Mouse (Mus musculus) testis, postnatal 10 days (tissue): ENCODE results near the gene Pik3ap1.

ENCODE experiments used
- DNase-seq: peaks from one replicate; pipeline ENCODE4 v3.0.0; 2021; ENCODE audit warnings: low spot score

The Pik3ap1 gene

GRCm38 (mm10) chr19:41279724-41280244 lies 105.1 kb downstream of the Pik3ap1 start:
- no peak for DNase-seq

- no peak for DNase-seq
Measured at GRCm38 (mm10) chr19:41278606-41279005, 106.3 kb downstream of the Pik3ap1 start.

GRCm38 (mm10) chr19:41275588-41275987 lies 109.3 kb downstream of the Pik3ap1 start:
- no peak for DNase-seq

- DNase-seq = no peak
Measured at GRCm38 (mm10) chr19:41270906-41271305, 114.0 kb downstream of the Pik3ap1 start.

- peak; percentile 38 for DNase-seq
Measured at GRCm38 (mm10) chr19:41270151-41270727, 114.7 kb downstream of the Pik3ap1 start.

GRCm38 (mm10) chr19:41266251-41266901 lies 118.5 kb downstream of the Pik3ap1 start:
- DNase-seq = peak; percentile 35

- DNase-seq = no peak
Measured at GRCm38 (mm10) chr19:41264331-41264799, 120.5 kb downstream of the Pik3ap1 start.

GRCm38 (mm10) chr19:41263630-41264295 lies 121.1 kb downstream of the Pik3ap1 start, which contains the start of gene Tm9sf3:
Gene Tm9sf3 (minus strand): TSS chr19:41263997.
- peak; percentile 90 for DNase-seq

GRCm38 (mm10) chr19:41262712-41263629 lies 121.9 kb downstream of the Pik3ap1 start:
- peak; percentile 75 for DNase-seq

GRCm38 (mm10) chr19:41260736-41261135 lies 124.2 kb downstream of the Pik3ap1 start:
- DNase-seq = no peak

- no peak for DNase-seq
Measured at GRCm38 (mm10) chr19:41259256-41259655, 125.6 kb downstream of the Pik3ap1 start.

- DNase-seq = peak; percentile 63
Measured at GRCm38 (mm10) chr19:41258707-41259106, 126.2 kb downstream of the Pik3ap1 start.

GRCm38 (mm10) chr19:41254584-41254983 lies 130.3 kb downstream of the Pik3ap1 start:
- no peak for DNase-seq

- DNase-seq = no peak
Measured at GRCm38 (mm10) chr19:41248968-41249367, 135.9 kb downstream of the Pik3ap1 start.

- DNase-seq = no peak
Measured at GRCm38 (mm10) chr19:41248271-41248670, 136.6 kb downstream of the Pik3ap1 start.

- DNase-seq = no peak
Measured at GRCm38 (mm10) chr19:41246271-41246670, 138.6 kb downstream of the Pik3ap1 start.

- DNase-seq = peak; percentile 73
Measured at GRCm38 (mm10) chr19:41244581-41244980, 140.3 kb downstream of the Pik3ap1 start.

- no peak for DNase-seq
Measured at GRCm38 (mm10) chr19:41241997-41242396, 142.9 kb downstream of the Pik3ap1 start.

- DNase-seq = no peak
Measured at GRCm38 (mm10) chr19:41233698-41234097, 151.2 kb downstream of the Pik3ap1 start.
